Mouse (Mus musculus) naive thymus-derived CD4-positive, alpha-beta T cell, adult 2 months (primary cell): ENCODE data around the gene Col4a6.

Source experiments
- DNase-seq: peaks from one replicate; pipeline ENCODE4 v3.0.0-alpha.2; 2011; ENCODE audit warnings: low read depth

Col4a6 gene

DNA sequence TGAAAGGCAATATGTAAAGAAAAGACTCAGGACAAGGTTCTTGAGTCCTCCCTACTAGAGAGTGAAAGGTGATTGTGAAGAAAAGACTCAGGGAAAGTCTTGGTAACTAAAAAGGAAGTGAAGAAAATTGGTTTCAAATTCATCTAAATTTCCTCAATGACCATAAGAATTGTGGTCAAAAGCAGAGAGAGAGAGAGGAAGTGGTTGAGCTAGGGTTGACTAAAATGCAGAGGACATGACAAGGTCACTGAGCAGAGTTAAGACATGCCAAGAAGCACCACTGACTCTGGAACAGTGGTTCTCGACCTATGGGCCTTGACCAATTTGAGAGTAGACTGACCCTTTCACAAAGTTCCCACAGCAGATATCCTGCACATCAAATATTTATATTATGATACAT lies 224.2 kb downstream of the Col4a6 start:
- no peak for DNase-seq

DNA sequence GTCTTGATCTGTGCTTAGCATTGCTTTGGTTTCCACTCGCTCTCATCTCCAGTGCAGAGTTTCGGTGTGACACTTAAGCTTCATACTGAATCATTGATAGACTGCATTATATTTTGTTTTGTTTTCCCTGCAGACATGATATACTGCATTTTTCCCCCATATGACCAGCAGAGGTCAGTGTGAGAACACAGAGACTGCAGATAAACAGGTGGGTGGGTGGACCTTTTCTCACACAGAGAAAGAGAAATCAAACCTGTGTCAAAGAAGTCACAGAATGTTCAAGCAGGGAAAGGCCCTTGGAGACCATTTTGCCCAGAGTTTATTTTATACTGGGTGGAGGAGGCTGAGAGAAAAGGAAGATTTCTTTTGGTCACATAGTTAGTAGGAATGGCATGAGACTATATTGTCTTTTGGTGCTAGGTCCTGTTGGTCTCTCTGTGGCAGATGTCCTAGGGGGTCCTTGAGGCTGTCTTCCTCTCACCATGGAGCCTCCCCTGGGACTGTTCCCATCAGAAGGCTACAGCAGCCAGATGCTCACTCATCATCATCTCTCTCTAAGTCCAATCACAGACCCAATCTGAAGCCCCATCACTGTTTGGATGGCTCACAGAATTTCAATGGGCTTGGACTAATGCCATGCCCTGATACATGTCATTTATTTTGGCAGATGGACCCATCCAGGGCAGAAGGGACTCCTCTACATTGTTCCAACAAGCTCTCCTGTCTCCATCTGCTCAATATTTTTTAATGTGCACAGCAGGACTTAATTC lies 237.1 kb downstream of the Col4a6 start:
- no peak for DNase-seq

DNA sequence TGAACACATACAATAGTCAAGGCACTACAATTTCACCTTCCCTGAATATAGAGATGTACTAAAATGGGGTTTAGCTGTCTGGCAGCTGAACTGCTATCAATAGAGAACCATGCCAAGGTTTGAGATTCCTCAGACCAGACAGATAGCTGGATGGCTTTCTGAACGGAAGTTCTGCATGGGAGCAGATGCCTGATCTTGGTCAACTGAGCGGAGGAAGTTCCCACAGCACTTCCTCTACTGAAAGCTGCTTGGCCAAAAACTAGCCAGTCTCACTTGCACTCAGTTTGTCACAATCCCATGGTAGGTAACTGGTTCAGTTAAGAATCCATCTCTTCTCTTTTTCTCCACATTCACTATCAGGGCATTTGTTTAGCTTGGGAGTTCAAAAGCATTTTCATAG lies 245.7 kb downstream of the Col4a6 start:
- no peak for DNase-seq

DNA sequence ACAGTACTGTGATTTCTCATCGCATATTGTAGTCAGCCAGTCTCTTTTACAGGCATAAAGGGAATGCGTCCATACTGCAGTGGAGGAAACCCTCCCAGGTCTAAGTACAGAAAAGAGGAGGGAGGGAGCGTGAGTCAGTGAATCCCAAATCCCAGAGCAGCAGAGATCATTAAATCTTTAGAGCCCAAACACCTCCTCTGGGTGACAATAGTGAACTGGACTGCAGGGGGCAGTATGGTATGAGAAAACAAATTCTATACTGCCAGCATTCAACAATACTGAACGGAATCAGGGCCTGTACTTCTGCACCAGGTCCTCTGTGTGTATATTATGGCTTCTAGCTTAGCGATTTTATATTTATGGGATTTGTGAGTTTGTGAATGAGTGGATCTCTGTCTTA lies 261.1 kb downstream of the Col4a6 start:
- no peak for DNase-seq

DNA sequence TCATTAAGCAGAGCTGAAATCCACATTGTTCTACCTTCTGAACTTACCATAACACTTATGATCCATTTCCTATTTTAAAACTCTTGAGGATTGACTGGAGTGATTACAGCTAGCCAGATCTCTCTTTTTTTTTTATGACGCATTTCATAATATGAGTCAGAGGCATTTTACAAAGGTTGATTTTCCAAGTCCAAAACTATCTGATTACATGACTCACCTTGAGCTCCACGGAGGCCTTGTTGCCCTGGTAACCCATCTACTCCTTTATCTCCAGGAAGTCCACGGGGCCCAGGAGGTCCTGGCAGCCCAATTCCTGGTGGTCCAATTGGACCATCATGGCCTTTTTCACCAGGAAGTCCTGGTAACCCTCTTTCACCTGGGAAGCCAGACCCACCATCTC lies 274.9 kb downstream of the Col4a6 start:
- no peak for DNase-seq

DNA sequence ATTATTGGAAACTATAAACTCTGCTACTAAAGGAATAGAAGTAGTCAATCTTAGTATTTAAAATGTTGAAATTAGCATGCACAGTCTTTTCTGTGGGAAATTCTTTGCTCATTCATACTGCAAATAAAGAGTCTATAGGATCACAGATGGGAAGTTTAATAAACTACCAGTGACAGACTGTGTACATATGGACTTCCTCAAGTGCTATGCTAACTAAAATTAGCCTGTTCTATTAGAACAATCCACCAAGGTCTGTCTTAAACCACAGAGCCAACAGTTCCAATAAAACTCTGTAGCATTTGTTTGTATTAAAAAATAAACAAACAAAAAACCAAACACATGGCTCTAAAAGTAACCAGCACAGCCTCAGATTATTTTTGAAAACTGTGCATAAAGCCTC lies 278.8 kb downstream of the Col4a6 start:
- no peak for DNase-seq

DNA sequence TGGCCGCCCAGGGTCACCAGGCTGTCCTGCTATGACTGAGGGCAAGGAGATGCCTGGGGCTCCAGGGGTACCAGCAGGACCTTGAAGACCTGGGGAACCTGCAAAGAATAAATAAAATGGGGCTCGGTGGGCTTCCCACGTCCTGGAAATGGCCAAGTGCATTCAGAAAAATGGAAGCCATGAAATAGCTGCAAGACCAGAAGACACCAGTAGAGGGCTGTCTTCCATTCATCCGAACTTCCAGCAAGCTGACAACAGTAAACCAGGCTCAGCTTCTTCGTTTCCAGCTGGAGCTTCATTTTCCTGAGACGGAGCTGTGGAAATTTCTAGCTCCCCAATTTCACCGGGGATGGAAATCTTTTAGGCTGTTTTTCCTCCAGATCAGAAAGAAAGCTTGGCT lies 298.5 kb downstream of the Col4a6 start:
- peak; percentile 7 for DNase-seq

DNA sequence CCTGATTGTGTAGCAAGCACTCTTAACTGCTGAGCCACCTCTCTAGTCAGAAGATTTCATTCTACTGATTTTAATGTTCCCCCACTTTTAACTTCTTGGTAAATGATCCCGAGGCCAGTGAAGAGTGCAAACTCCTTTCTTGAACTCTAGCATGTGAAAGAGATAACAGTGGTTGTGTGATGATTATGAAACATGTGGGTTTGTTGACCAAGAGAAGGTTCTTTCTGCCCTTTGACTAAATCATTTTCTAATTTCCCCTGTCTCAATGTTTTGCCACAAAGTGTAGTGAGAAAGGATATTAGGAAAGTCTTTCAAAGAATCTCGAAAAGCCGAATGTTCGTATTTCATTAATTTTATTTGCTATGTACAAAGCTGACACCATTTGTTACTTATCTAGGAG lies 308.8 kb downstream of the Col4a6 start:
- no peak for DNase-seq

DNA sequence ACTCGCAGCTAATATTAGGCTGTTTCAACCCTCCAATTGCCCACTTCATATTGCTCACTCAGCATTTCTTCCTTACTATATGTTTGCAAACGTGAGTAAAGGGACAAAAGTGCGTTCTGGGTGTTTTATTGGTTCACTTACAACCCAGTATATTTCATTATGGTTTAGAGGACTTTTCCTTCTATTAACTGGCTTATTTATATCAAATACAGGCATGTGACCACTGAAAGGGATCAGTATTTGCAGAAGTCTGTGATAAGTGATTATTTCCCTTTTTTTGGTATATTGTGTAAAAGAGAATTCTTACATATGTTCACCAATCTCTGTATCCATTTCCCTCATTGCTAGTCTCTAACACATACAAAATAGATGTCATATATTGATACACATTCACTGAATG lies 313.5 kb downstream of the Col4a6 start:
- no peak for DNase-seq

DNA sequence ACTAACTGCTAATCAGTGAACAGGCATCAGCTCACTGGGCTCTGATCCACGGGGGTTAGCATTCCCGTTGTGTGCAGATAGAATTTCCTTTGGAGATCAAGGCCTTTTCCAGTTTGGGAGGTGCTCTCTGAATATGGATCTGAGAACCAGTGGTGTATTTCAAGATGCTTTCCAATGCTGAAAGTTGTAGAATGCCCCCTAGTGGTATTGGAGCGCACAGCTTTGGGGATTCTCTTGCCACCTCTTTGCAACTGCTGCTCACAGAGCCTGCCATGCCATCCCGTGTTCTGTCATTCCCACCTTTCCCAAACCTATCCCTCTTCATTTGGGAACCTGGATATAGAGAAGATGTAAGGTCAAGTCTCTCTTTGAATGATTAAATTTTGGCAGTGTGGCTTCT lies 315.7 kb downstream of the Col4a6 start:
- peak; percentile 26 for DNase-seq

DNA sequence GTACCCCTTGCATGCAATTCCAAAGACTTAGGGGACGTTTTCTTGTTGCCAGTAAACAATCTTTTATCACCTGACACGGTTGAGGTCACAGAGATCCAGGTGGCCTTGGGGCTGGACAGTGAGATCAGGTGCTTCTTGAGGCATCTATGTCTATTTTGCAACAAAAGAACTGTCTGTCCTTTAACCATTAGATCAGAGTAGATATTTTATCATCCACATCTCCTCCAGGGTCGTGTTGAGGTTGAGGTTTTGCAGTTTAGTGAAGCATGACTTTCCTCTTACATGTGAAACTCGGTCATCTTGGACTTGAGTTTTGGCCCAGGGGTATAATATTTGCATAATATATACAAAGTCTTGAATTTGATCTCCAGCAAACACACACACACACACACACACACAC lies 316.2 kb downstream of the Col4a6 start:
- no peak for DNase-seq

DNA sequence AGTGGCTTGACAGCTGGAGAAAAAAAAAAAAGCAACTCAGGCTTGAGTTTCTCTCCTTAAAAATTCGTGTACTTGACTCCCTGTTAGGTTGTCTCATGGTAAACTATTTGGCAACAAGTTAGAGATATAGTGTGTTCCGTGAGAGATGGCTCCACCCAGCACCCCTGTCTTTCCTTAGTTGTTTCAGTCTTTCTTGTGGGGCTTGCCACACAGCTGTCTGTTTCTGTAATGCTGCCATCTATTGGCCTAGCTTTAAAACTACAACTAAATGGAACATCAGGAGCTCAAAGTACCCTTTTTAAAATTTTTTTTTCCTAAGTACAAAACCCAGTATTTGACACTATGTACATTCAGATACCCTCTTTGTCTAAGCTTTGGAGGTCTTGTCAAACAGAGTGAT lies 317.2 kb downstream of the Col4a6 start:
- peak; percentile 42 for DNase-seq

DNA sequence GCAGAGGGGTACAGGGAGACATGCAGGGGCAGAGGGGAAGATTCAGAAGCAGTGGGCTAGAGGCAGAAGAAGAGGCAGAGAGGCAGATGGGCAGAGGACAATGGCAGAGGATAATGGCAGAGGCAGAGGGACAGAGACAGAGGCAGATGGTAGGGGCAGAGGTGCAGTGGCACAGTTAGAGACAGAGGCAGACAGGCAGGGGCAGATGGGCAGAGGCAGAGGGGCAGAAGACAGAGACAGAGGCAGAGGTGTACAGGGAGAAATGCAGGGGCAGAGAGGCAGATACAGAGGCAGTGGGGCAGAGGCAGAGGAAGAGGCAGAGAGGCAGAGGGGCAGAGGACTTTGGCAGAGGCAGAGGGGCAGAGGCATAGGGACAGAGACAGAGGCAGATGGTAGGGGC lies 322.7 kb downstream of the Col4a6 start:
- no peak for DNase-seq

DNA sequence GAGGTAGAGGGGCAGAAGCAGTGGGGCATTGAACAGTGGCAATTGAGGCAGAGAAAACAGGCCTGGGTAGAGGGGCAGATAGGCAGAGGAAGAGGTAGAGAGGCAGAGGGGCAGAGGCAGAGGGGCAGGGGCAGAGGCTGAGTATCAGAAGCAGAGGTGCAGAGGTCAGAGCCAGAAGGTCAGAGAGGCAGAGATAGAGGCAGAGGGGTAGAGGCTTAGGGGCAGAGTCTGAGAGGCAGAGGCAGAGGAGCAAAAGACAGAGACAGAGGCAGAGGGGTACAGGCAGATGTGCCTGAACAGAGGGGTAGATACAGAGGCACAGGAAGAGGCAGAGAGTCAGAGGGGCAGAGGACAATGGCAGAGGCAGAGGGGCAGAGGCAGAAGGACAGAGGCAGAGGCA lies 323.6 kb downstream of the Col4a6 start:
- DNase-seq = no peak

DNA sequence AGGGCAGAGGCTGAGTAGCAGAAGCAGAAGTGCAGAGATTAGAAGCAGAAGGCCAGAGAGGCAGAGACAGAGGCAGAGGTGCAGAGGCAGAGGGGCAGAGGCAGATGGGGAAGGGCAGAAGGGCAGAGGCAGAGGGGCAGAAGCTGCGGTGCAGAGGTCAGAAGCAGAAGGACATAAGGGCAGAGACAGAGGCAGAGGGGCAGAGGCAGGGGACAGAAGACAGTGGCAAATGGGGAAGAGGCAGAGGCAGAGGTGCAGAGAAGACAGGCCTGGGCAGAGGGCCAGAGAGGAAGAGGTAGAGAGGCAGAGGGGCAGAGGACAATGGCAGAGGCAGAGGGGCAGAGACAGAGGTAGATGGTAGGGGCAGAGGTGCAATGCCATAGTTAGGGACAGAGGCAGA lies 324.2 kb downstream of the Col4a6 start:
- DNase-seq = no peak
